Comparison of ENCODE assay signal across 10 mouse cellular contexts in genomic region chr13:48290427-48290826, GRCm38 (mm10). TPM values are rescaled to one million over a fixed set of nuclear protein-coding genes. Genes with fewer than 3 reads are reported as not detected.
DNase-seq lines count a peak whose midpoint lies in the region; ATAC-seq and TF ChIP-seq lines count a peak whose summit lies in the region.
"Had no signal": no experiment of that assay in that cellular context is flagged by ENCODE, and none has a peak within 500 bp of the region (broad histone marks: within the 10 kb centered on the region; RNA-seq: fewer than 3 reads in every experiment).

No protein-coding gene starts in this region.

- H3K9ac ChIP-seq in kidney, embryonic 15.5 days, result no peak overlapping the region
- no peak overlapping the region for H3K9ac ChIP-seq in forebrain, embryonic 12.5 days
- H3K9ac ChIP-seq in hindbrain, embryonic 16.5 days (ENCODE audit: low read depth, low read length), result 0 out of 2 replicates have a peak overlapping the region, but pooled peaks have one; percentile 45
- no peak overlapping the region for H3K9ac ChIP-seq in neural tube, embryonic 12.5 days
- no peak overlapping the region for H3K9ac ChIP-seq in lung, postnatal 0 days (replicated peaks; ENCODE audit: low read depth)
- H3K9ac ChIP-seq: liver, postnatal 0 days had no signal

- no peaks in the 10 kb centered on the region for H3K36me3 ChIP-seq in kidney, embryonic 15.5 days
- no peaks in the 10 kb centered on the region for H3K36me3 ChIP-seq in kidney, adult 2 months (ENCODE audit: control insufficient read depth, insufficient read depth, low read length)
- H3K36me3 ChIP-seq in forebrain, embryonic 12.5 days (replicated peaks), result no peaks in the 10 kb centered on the region
- H3K36me3 ChIP-seq in hindbrain, embryonic 16.5 days (ENCODE audit: control insufficient read depth, insufficient read depth, low read length), result no peaks in the 10 kb centered on the region
- H3K36me3 ChIP-seq in neural tube, embryonic 12.5 days, result no peaks in the 10 kb centered on the region
- H3K36me3 ChIP-seq in lung, postnatal 0 days (ENCODE audit: insufficient read depth, low read length), result no peaks in the 10 kb centered on the region

- H3K27ac ChIP-seq in kidney, embryonic 15.5 days, result no peak overlapping the region
- no peak overlapping the region for H3K27ac ChIP-seq in kidney, adult 2 months (ENCODE audit: insufficient read depth, low read depth, low read length)
- H3K27ac ChIP-seq in forebrain, embryonic 12.5 days, result peak overlapping the region; percentile 67
- peak overlapping the region; percentile 63 for H3K27ac ChIP-seq in hindbrain, embryonic 16.5 days (ENCODE audit: low read depth, low read length)
- H3K27ac ChIP-seq in neural tube, embryonic 12.5 days, result peak overlapping the region; percentile 59
- H3K27ac ChIP-seq in lung, postnatal 0 days (ENCODE audit: low read length), result no peak overlapping the region

- no peak for TF ChIP-seq EP300 in lung, postnatal 0 days (IDR thresholded peaks at IDR 0.05)

- TF ChIP-seq CTCF in kidney, adult 2 months (conservative IDR thresholded peaks at IDR 0.05; ENCODE audit: insufficient read depth, insufficient read length, low read depth, low read length), result no peak
- TF ChIP-seq CTCF in lung, postnatal 0 days (IDR thresholded peaks at IDR 0.05), result no peak

- DNase-seq in kidney, adult 2 months, result no peak
- DNase-seq in adrenal gland, postnatal 25 days, result no peak
- DNase-seq in lung, postnatal 0 days (ENCODE audit: low spot score), result no peak
- no peak for DNase-seq in lung, postnatal 10 days
- DNase-seq: liver, postnatal 0 days had no signal

- no peak for TF ChIP-seq POLR2A in kidney, adult 2 months (IDR thresholded peaks at IDR 0.05; ENCODE audit: low read depth, low read length)

- no peaks in the 10 kb centered on the region for H3K27me3 ChIP-seq in kidney, embryonic 15.5 days
- H3K27me3 ChIP-seq in kidney, adult 2 months (replicated peaks; ENCODE audit: control insufficient read depth, insufficient read depth, low read length), result no peaks in the 10 kb centered on the region; the same call in 1 of the 2 replicates
- H3K27me3 ChIP-seq in forebrain, embryonic 12.5 days, result no peaks in the 10 kb centered on the region
- H3K27me3 ChIP-seq in hindbrain, embryonic 16.5 days (replicated peaks; ENCODE audit: control insufficient read depth, insufficient read depth, low read length), result no peaks in the 10 kb centered on the region
- H3K27me3 ChIP-seq in neural tube, embryonic 12.5 days (replicated peaks), result no peaks in the 10 kb centered on the region
- no peaks in the 10 kb centered on the region for H3K27me3 ChIP-seq in lung, postnatal 0 days (replicated peaks; ENCODE audit: insufficient read depth, low read length)

- H3K4me2 ChIP-seq in kidney, embryonic 15.5 days, result peak overlapping the region; percentile 15; the same call in 1 of the 2 replicates
- H3K4me2 ChIP-seq in forebrain, embryonic 12.5 days, result peak overlapping the region; percentile 10; the same call in 1 of the 2 replicates
- peak overlapping the region; percentile 19 for H3K4me2 ChIP-seq in hindbrain, embryonic 16.5 days (ENCODE audit: low read length)
- peak overlapping the region; percentile 35 for H3K4me2 ChIP-seq in neural tube, embryonic 12.5 days (replicated peaks)
- no peak overlapping the region for H3K4me2 ChIP-seq in lung, postnatal 0 days (replicated peaks; ENCODE audit: low read depth, low read length)

- no peaks in the 10 kb centered on the region for H3K9me3 ChIP-seq in kidney, embryonic 15.5 days (replicated peaks)
- H3K9me3 ChIP-seq in forebrain, embryonic 12.5 days, result no peaks in the 10 kb centered on the region
- no peaks in the 10 kb centered on the region for H3K9me3 ChIP-seq in hindbrain, embryonic 16.5 days (ENCODE audit: control insufficient read depth, low read length)
- no peaks in the 10 kb centered on the region for H3K9me3 ChIP-seq in neural tube, embryonic 12.5 days
- H3K9me3 ChIP-seq in lung, postnatal 0 days (ENCODE audit: low read length), result no peaks in the 10 kb centered on the region

- WGBS in kidney, embryonic 15.5 days, result 22% methylated on average over 13 of the region's 13 CpGs
- WGBS in kidney, adult 2 months, result 35% methylated on average over 13 of the region's 13 CpGs
- WGBS in forebrain, embryonic 12.5 days, result 28% methylated on average over 13 of the region's 13 CpGs
- WGBS in hindbrain, embryonic 16.5 days, result 19% methylated on average over 13 of the region's 13 CpGs
- 34% methylated on average over 13 of the region's 13 CpGs for WGBS in neural tube, embryonic 12.5 days
- 65% methylated on average over 13 of the region's 13 CpGs for WGBS in lung, postnatal 0 days

- H3K4me1 ChIP-seq in kidney, embryonic 15.5 days, result peaks cover 7% of the 10 kb centered on the region; the same call in 1 of the 2 replicates
- no peaks in the 10 kb centered on the region for H3K4me1 ChIP-seq in kidney, adult 2 months (ENCODE audit: control insufficient read depth, insufficient read depth, low read length)
- peaks cover 29% of the 10 kb centered on the region for H3K4me1 ChIP-seq in forebrain, embryonic 12.5 days
- peaks cover 13% of the 10 kb centered on the region for H3K4me1 ChIP-seq in hindbrain, embryonic 16.5 days (ENCODE audit: control insufficient read depth, insufficient read depth, low read depth, low read length)
- H3K4me1 ChIP-seq in neural tube, embryonic 12.5 days, result 0 out of 2 replicates have a peak, but pooled peaks cover 15% of the 10 kb centered on the region
- no peaks in the 10 kb centered on the region for H3K4me1 ChIP-seq in lung, postnatal 0 days (ENCODE audit: insufficient read depth, low read depth, low read length)

- ATAC-seq in kidney, embryonic 15.5 days (replicated peaks; ENCODE audit: low FRiP score), result no peak
- peak; percentile 84 for ATAC-seq in forebrain, embryonic 12.5 days (ENCODE audit: low FRiP score)
- ATAC-seq in hindbrain, embryonic 16.5 days, result peak; percentile 86
- ATAC-seq in neural tube, embryonic 12.5 days (ENCODE audit: low FRiP score, low read depth), result peak; percentile 82
- no peak for ATAC-seq in lung, postnatal 0 days
- ATAC-seq: liver, postnatal 0 days had no signal

- no peak overlapping the region for H3K4me3 ChIP-seq in kidney, embryonic 15.5 days (replicated peaks)
- H3K4me3 ChIP-seq in kidney, adult 2 months (ENCODE audit: insufficient read depth, low read depth, low read length), result no peak overlapping the region
- H3K4me3 ChIP-seq in forebrain, embryonic 12.5 days (replicated peaks), result no peak overlapping the region
- H3K4me3 ChIP-seq in hindbrain, embryonic 16.5 days (ENCODE audit: low read length), result no peak overlapping the region
- H3K4me3 ChIP-seq in neural tube, embryonic 12.5 days, result no peak overlapping the region
- no peak overlapping the region for H3K4me3 ChIP-seq in lung, postnatal 0 days (ENCODE audit: low read depth, low read length)
- H3K4me3 ChIP-seq: myocyte had no signal

RNA-seq across cellular contexts. Expression of gene Id4, which starts 29.4 kb away (rescaled TPM):
- 24.3 and 26.6 TPM in 2 replicates for polyA plus RNA-seq in kidney, embryonic 15.5 days (2015; fragmentation: Nextera tagmentation; extraction: Ambion mirVana)
- polyA plus RNA-seq in kidney, adult 2 months (2012; rRNA removed), result 14.8 and 22.5 TPM in 2 replicates
- 233 and 239 TPM in 2 replicates for polyA plus RNA-seq in forebrain, embryonic 12.5 days (2016; fragmentation: Nextera tagmentation; extraction: Ambion mirVana)
- 20.2 and 59.5 TPM in 2 replicates for polyA plus RNA-seq in hindbrain, embryonic 16.5 days (2015; fragmentation: Nextera tagmentation; extraction: Ambion mirVana)
- polyA plus RNA-seq in neural tube, embryonic 12.5 days (2016; fragmentation: Nextera tagmentation; extraction: Ambion mirVana), result 103 and 105 TPM in 2 replicates
- total RNA-seq in adrenal gland, postnatal 25 days (2021), result 1.1 and 1.5 TPM in 2 replicates
- polyA plus RNA-seq in lung, postnatal 0 days (2015; fragmentation: Nextera tagmentation; extraction: Ambion mirVana), result 4.1 and 5.8 TPM in 2 replicates

Comparison
In these comparisons a context has a peak if more than half of its experiments do, and no peak if none do; other contexts are left out.
1. ATAC-seq: peak in forebrain, embryonic 12.5 days (single experiment), hindbrain, embryonic 16.5 days (single experiment) and neural tube, embryonic 12.5 days (single experiment); none in kidney, embryonic 15.5 days (single experiment) and lung, postnatal 0 days (single experiment).
2. H3K27ac ChIP-seq: peak in forebrain, embryonic 12.5 days (single experiment), hindbrain, embryonic 16.5 days (single experiment) and neural tube, embryonic 12.5 days (single experiment); none in kidney, embryonic 15.5 days (single experiment), kidney, adult 2 months (single experiment) and lung, postnatal 0 days (single experiment).